Mouse (Mus musculus) CH12.LX (cell line): ENCODE results near the gene Eif4h.

Source experiments
- CTCF ChIP-seq, 2 experiments: IDR thresholded peaks in 1 of 2; conservative IDR thresholded peaks in 1 of 2; 2 replicates each; pipeline ENCODE4 v1.5.1; 2011 to 2012; ENCODE audit warnings: low read depth in 2 of 2, low read length in 2 of 2, improper control_type of control experiment in 1 of 2, inconsistent platforms in 1 of 2, mild to moderate bottlenecking in 1 of 2, moderate library complexity in 1 of 2
- HCFC1 ChIP-seq: IDR thresholded peaks from 2 replicates; pipeline ENCODE4 v1.6.1; 2012; ENCODE audit warnings: low read depth, mild to moderate bottlenecking, inconsistent platforms, low read length, improper control_type of control experiment
- KAT2A ChIP-seq: IDR thresholded peaks from 2 replicates; pipeline ENCODE4 v1.6.1; 2012; ENCODE audit warnings: low read length, improper control_type of control experiment, inconsistent platforms; ENCODE audit not compliant: insufficient replicate concordance
- MXI1 ChIP-seq: IDR thresholded peaks from 2 replicates; pipeline ENCODE4 v1.6.1; 2011; ENCODE audit warnings: mild to moderate bottlenecking, low read depth, low read length, improper control_type of control experiment
- PAX5 ChIP-seq: IDR thresholded peaks from 2 replicates; pipeline ENCODE4 v1.6.1; 2012; ENCODE audit warnings: low read length, inconsistent platforms, mixed read lengths
- POLR2A ChIP-seq: IDR thresholded peaks from 2 replicates; pipeline ENCODE4 v1.6.1; 2011; ENCODE audit warnings: low read depth, mild to moderate bottlenecking, improper control_type of control experiment, low read length
- POLR2AphosphoS2 ChIP-seq: IDR thresholded peaks from 2 replicates; pipeline ENCODE4 v1.6.1; 2011; ENCODE audit warnings: low read depth, low read length, improper control_type of control experiment
- RAD21 ChIP-seq: IDR thresholded peaks from 2 replicates; pipeline ENCODE4 v1.6.1; 2011; ENCODE audit warnings: low read depth, mild to moderate bottlenecking, low read length, improper control_type of control experiment, moderate library complexity
- UBTF ChIP-seq: IDR thresholded peaks from 2 replicates; pipeline ENCODE4 v1.6.1; 2012; ENCODE audit warnings: low read depth, mild to moderate bottlenecking, inconsistent platforms, low read length, improper control_type of control experiment, moderate library complexity
- USF1 ChIP-seq: IDR thresholded peaks from 2 replicates; pipeline ENCODE4 v1.6.1; 2014; ENCODE audit warnings: low read depth, mild to moderate bottlenecking, inconsistent platforms, low read length, improper control_type of control experiment
- ZKSCAN1 ChIP-seq: IDR thresholded peaks from 2 replicates; pipeline ENCODE4 v1.6.1; 2012; ENCODE audit warnings: low read depth, inconsistent platforms, low read length, improper control_type of control experiment, borderline replicate concordance
- ZMIZ1 ChIP-seq: IDR thresholded peaks from 2 replicates; pipeline ENCODE4 v1.6.1; 2012; ENCODE audit warnings: low read depth, mild to moderate bottlenecking, inconsistent platforms, low read length, improper control_type of control experiment

DNA sequence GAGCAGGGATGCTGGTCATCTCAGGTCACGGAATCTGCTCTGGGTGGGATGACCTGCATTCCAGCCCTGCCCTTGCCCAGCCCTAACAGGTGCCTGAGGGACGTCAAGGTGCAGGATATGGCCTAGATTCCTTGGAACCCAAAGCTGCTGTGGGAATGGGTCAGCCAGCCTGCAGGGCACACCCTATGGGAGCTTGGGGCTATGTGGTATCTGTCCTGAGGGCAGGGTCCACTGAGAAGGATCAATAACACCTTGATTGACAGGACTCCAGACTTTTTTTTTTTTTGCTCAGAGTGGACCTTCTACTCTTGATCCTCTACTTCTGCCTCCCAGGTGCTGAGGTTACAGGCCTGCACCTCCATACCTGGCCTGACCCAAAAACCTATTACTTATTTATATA, 8.1 kb upstream of the Eif4h start:
- TF ChIP-seq ZKSCAN1 (no peak), POLR2A (no peak), USF1 (no peak), MXI1 (no peak), CTCF (conservative IDR thresholded peaks at IDR 0.05 in 1 of 2, IDR thresholded peaks at IDR 0.05 in 1 of 2; ENCODE audit: low read depth in 2 of 2, low read length in 2 of 2) (no peak), KAT2A (no peak), PAX5 (no peak), HCFC1 (no peak), ZMIZ1 (no peak), RAD21 (no peak), POLR2AphosphoS2 (no peak), UBTF (no peak)
